Mouse (Mus musculus): ENCODE measurements at regions not wholly inside any gene's neighbourhood (a gene's known extent, or its start where the extent isn't known, plus 50 kb on each side); places are given as distances from the start of the nearest gene placed in this dataset.

GRCm38 (mm10) chr14:118422351-118423001 is 155.7 kb downstream of the Gm9376 start:
- peak; percentile 66 for DNase-seq

GRCm38 (mm10) chr14:118423269-118423668 is 156.5 kb downstream of the Gm9376 start:
- peak; percentile 67 for DNase-seq

GRCm38 (mm10) chr14:118426562-118426961 is 159.8 kb downstream of the Gm9376 start:
- peak; percentile 54 for DNase-seq

GRCm38 (mm10) chr14:118430286-118430685 is 163.5 kb downstream of the Gm9376 start:
- peak; percentile 46 for DNase-seq

- peak; percentile 12 for DNase-seq
Observed at GRCm38 (mm10) chr14:118430740-118431139, 164.0 kb downstream of the Gm9376 start.

GRCm38 (mm10) chr14:118431241-118431882 is 164.6 kb downstream of the Gm9376 start:
- no peak for DNase-seq
